Comparison of ENCODE assay signal across 8 mouse cellular contexts in genomic region chr4:129248243-129248767, GRCm38 (mm10). TPM values are rescaled to one million over a fixed set of nuclear protein-coding genes. Genes with fewer than 3 reads are reported as not detected.
DNase-seq lines count a peak whose midpoint lies in the region; ATAC-seq and TF ChIP-seq lines count a peak whose summit lies in the region.

No protein-coding gene starts in this region.

- H3K36me3 ChIP-seq in heart, adult 2 months (ENCODE audit: control insufficient read depth, insufficient read depth, low read length), result no peaks in the 10 kb centered on the region
- no peaks in the 10 kb centered on the region for H3K36me3 ChIP-seq in hindbrain, embryonic 11.5 days (ENCODE audit: control insufficient read depth, insufficient read depth, low read length)
- no peaks in the 10 kb centered on the region for H3K36me3 ChIP-seq in liver, embryonic 14.5 days (replicated peaks; ENCODE audit: control insufficient read depth, insufficient read depth, low read depth)
- H3K36me3 ChIP-seq in testis, adult 2 months (ENCODE audit: control insufficient read depth, insufficient read depth, low read length), result no peaks in the 10 kb centered on the region

- no peaks in the 10 kb centered on the region for H3K27me3 ChIP-seq in heart, adult 2 months (ENCODE audit: control insufficient read depth, insufficient read depth, low read length)
- peaks cover 43% of the 10 kb centered on the region for H3K27me3 ChIP-seq in hindbrain, embryonic 11.5 days (ENCODE audit: control insufficient read depth, insufficient read depth, low read length)
- H3K27me3 ChIP-seq in liver, embryonic 14.5 days (ENCODE audit: control insufficient read depth, insufficient read depth, low read length), result peaks cover 63% of the 10 kb centered on the region
- no peaks in the 10 kb centered on the region for H3K27me3 ChIP-seq in testis, adult 2 months (ENCODE audit: control insufficient read depth, insufficient read depth, low read length)

- no peak for ATAC-seq in hindbrain, embryonic 11.5 days (ENCODE audit: low FRiP score)
- peak; percentile 12; the same call in 1 of the 2 replicates for ATAC-seq in liver, embryonic 14.5 days (ENCODE audit: insufficient read depth)
- no peak for ATAC-seq in megakaryocyte progenitor cell, adult 5-6 weeks (replicated peaks; ENCODE audit: poor library complexity)

- H3K9me3 ChIP-seq in hindbrain, embryonic 11.5 days (ENCODE audit: control insufficient read depth, low read length), result no peaks in the 10 kb centered on the region
- no peaks in the 10 kb centered on the region for H3K9me3 ChIP-seq in liver, embryonic 14.5 days (ENCODE audit: control insufficient read depth, low read length)

- DNase-seq in heart, adult 2 months, result peak in 1 of 2 experiments; percentile 32
- DNase-seq in heart, adult 8-10 months (ENCODE audit: low spot score), result no peak
- DNase-seq in NIH3T3 (ENCODE audit: low read depth), result peak; percentile 59
- no peak for DNase-seq in hindbrain, embryonic 11.5 days (ENCODE audit: low spot score)
- no peak for DNase-seq in liver, embryonic 14.5 days (ENCODE audit: low read depth in 3 of 3, low spot score in 3 of 3)
- DNase-seq in cerebellum, adult 8-10 months, result no peak

- no peak for TF ChIP-seq POLR2A in heart, adult 2 months (IDR thresholded peaks at IDR 0.05; ENCODE audit: insufficient read depth, low read depth, low read length)
- no peak for TF ChIP-seq POLR2A in testis, adult 2 months (IDR thresholded peaks at IDR 0.05; ENCODE audit: control insufficient read depth, low read depth, low read length)

- peak overlapping the region; percentile 92 for H3K4me2 ChIP-seq in hindbrain, embryonic 11.5 days (replicated peaks; ENCODE audit: low read depth, low read length)
- H3K4me2 ChIP-seq in liver, embryonic 14.5 days (ENCODE audit: low read depth), result peak overlapping the region; percentile 87

- H3K27ac ChIP-seq in heart, adult 2 months, result peak overlapping the region; percentile 76
- no peak overlapping the region for H3K27ac ChIP-seq in hindbrain, embryonic 11.5 days (ENCODE audit: low read depth, low read length)
- no peak overlapping the region for H3K27ac ChIP-seq in liver, embryonic 14.5 days
- H3K27ac ChIP-seq in testis, adult 2 months (ENCODE audit: control insufficient read depth, insufficient read depth, low read depth, low read length), result no peak overlapping the region

- H3K4me1 ChIP-seq in heart, adult 2 months (ENCODE audit: control insufficient read depth, insufficient read depth, low read length), result peaks cover 1% of the 10 kb centered on the region; the same call in 1 of the 2 replicates
- peaks cover 13% of the 10 kb centered on the region for H3K4me1 ChIP-seq in hindbrain, embryonic 11.5 days (replicated peaks; ENCODE audit: control insufficient read depth, insufficient read depth, low read length)
- H3K4me1 ChIP-seq in liver, embryonic 14.5 days (replicated peaks; ENCODE audit: control insufficient read depth in 2 of 2, insufficient read depth in 2 of 2, low read length in 1 of 2), result peaks cover 7 to 17% of the 10 kb centered on the region in 2 experiments
- peaks cover 20% of the 10 kb centered on the region for H3K4me1 ChIP-seq in testis, adult 2 months (ENCODE audit: control insufficient read depth, insufficient read depth, low read length)

- no peaks in the 10 kb centered on the region for H3K79me2 ChIP-seq in heart, adult 2 months (replicated peaks; ENCODE audit: control insufficient read depth, insufficient read depth, low read length)

- peak overlapping the region; percentile 60 for H3K4me3 ChIP-seq in heart, adult 2 months
- H3K4me3 ChIP-seq in hindbrain, embryonic 11.5 days (ENCODE audit: low read depth, low read length), result peak overlapping the region; percentile 36
- H3K4me3 ChIP-seq in liver, embryonic 14.5 days (ENCODE audit: insufficient read depth in 1 of 2, low read depth in 2 of 2, low read length in 2 of 2), result peak overlapping the region; percentile 52 to 60
- peak overlapping the region; percentile 81 for H3K4me3 ChIP-seq in testis, adult 2 months (ENCODE audit: control insufficient read depth, low read depth, low read length)

- intact Hi-C loops in heart, adult 2 months (cut with DNase I), result no loop called here

- H3K9ac ChIP-seq in heart, adult 2 months (ENCODE audit: low read depth, low read length), result peak overlapping the region; percentile 90
- H3K9ac ChIP-seq in hindbrain, embryonic 11.5 days (ENCODE audit: low read depth, low read length), result peak overlapping the region; percentile 54
- H3K9ac ChIP-seq in liver, embryonic 14.5 days (replicated peaks), result peak overlapping the region; percentile 25; the same call in 1 of the 2 replicates

- no peak for TF ChIP-seq EP300 in heart, adult 2 months (IDR thresholded peaks at IDR 0.05; ENCODE audit: insufficient read depth, low read depth, low read length)
- no peak for TF ChIP-seq EP300 in liver, embryonic 14.5 days (IDR thresholded peaks at IDR 0.05; ENCODE audit: low read depth)

- 2% methylated on average over 47 of the region's 74 CpGs for WGBS in heart, adult 2 months
- WGBS in hindbrain, embryonic 11.5 days, result 0% methylated on average over 35 of the region's 74 CpGs
- under 1% methylated on average over 58 of the region's 74 CpGs for WGBS in liver, embryonic 14.5 days (ENCODE audit: insufficient replicate concordance)

- TF ChIP-seq CTCF in heart, adult 2 months (IDR thresholded peaks at IDR 0.05), result no peak
- no peak for TF ChIP-seq CTCF in liver, embryonic 14.5 days (IDR thresholded peaks at IDR 0.05; ENCODE audit: low read depth)
- no peak for TF ChIP-seq CTCF in testis, adult 2 months (IDR thresholded peaks at IDR 0.05; ENCODE audit: control insufficient read depth, insufficient read depth, insufficient replicate concordance, low read depth, low read length)

RNA-seq across cellular contexts. Expression of gene C77080, which starts 12.9 kb away (rescaled TPM):
- total RNA-seq in heart, adult 2 months (2021), result 1 to 10 TPM; 3.2 to 3.7 TPM
- polyA plus RNA-seq in heart, adult 2 months (2012; rRNA removed), result 3.8 and 4.4 TPM in 2 replicates
- total RNA-seq in heart, adult 8-10 months (2022), result 1 to 10 TPM; 2.8 to 4.0 (median 3.2) TPM
- polyA plus RNA-seq in hindbrain, embryonic 11.5 days (2014; fragmentation: Nextera tagmentation; extraction: Ambion mirVana), result 3.2 and 3.6 TPM in 2 replicates
- polyA plus RNA-seq in liver, embryonic 14.5 days (2012; rRNA removed), result 1.2 and 1.5 TPM in 2 replicates
- 0.74 and 0.91 TPM in 2 replicates for polyA plus RNA-seq in liver, embryonic 14.5 days (2014; fragmentation: Nextera tagmentation; extraction: Ambion mirVana)
- 1.4 and 2.5 TPM in 2 replicates for polyA plus RNA-seq in testis, adult 2 months (2012; rRNA removed)
- 0.12 and 0.25 TPM in 2 replicates for total RNA-seq in megakaryocyte progenitor cell, adult 5-6 weeks (2015)
- total RNA-seq in megakaryocyte progenitor cell, adult 5-6 weeks (2017), result not detected in 2 replicates

RNA-seq across cellular contexts. Expression of gene Sync, which starts 39.1 kb away (rescaled TPM):
- 10 to 100 TPM; 17.7 to 17.9 TPM for total RNA-seq in heart, adult 2 months (2021)
- polyA plus RNA-seq in heart, adult 2 months (2012; rRNA removed), result 8.7 and 18.8 TPM in 2 replicates
- total RNA-seq in heart, adult 8-10 months (2022), result 10 to 100 TPM; 19.5 to 31.7 (median 25.4) TPM
- 0.56 and 0.99 TPM in 2 replicates for polyA plus RNA-seq in hindbrain, embryonic 11.5 days (2014; fragmentation: Nextera tagmentation; extraction: Ambion mirVana)
- 0.01 and 0.03 TPM in 2 replicates for polyA plus RNA-seq in liver, embryonic 14.5 days (2012; rRNA removed)
- polyA plus RNA-seq in liver, embryonic 14.5 days (2014; fragmentation: Nextera tagmentation; extraction: Ambion mirVana), result 0.08 TPM in 1 of 2 replicates, not detected in the other
- polyA plus RNA-seq in testis, adult 2 months (2012; rRNA removed), result 0.36 and 0.40 TPM in 2 replicates
- total RNA-seq in megakaryocyte progenitor cell, adult 5-6 weeks (2015), result not detected in 2 replicates
- total RNA-seq in megakaryocyte progenitor cell, adult 5-6 weeks (2017), result 0.08 TPM in 1 of 2 replicates, not detected in the other

RNA-seq across cellular contexts. Expression of gene Yars, which starts 58.7 kb away (rescaled TPM):
- 10 to 100 TPM; 26.3 to 29.7 TPM for total RNA-seq in heart, adult 2 months (2021)
- polyA plus RNA-seq in heart, adult 2 months (2012; rRNA removed), result 10.4 and 18.4 TPM in 2 replicates
- 10 to 100 TPM; 24.9 to 35.0 (median 29.2) TPM for total RNA-seq in heart, adult 8-10 months (2022)
- polyA plus RNA-seq in hindbrain, embryonic 11.5 days (2014; fragmentation: Nextera tagmentation; extraction: Ambion mirVana), result 102 and 109 TPM in 2 replicates
- polyA plus RNA-seq in liver, embryonic 14.5 days (2012; rRNA removed), result 17.3 and 28.7 TPM in 2 replicates
- polyA plus RNA-seq in liver, embryonic 14.5 days (2014; fragmentation: Nextera tagmentation; extraction: Ambion mirVana), result 53.2 and 59.8 TPM in 2 replicates
- 9.5 and 11.9 TPM in 2 replicates for polyA plus RNA-seq in testis, adult 2 months (2012; rRNA removed)
- total RNA-seq in megakaryocyte progenitor cell, adult 5-6 weeks (2015), result 25.2 and 28.0 TPM in 2 replicates
- total RNA-seq in megakaryocyte progenitor cell, adult 5-6 weeks (2017), result 55.3 and 60.7 TPM in 2 replicates

RNA-seq across cellular contexts. Expression of gene S100pbp, which starts 58.8 kb away (rescaled TPM):
- 10 to 100 TPM; 10.2 to 14.2 TPM for total RNA-seq in heart, adult 2 months (2021)
- 6.6 and 13.3 TPM in 2 replicates for polyA plus RNA-seq in heart, adult 2 months (2012; rRNA removed)
- total RNA-seq in heart, adult 8-10 months (2022), result 10 to 100 TPM in 3 of 4 experiments, 1 to 10 TPM in 1; 8.2 to 15.2 (median 12.1) TPM
- 19.9 and 20.7 TPM in 2 replicates for polyA plus RNA-seq in hindbrain, embryonic 11.5 days (2014; fragmentation: Nextera tagmentation; extraction: Ambion mirVana)
- 12.2 and 12.5 TPM in 2 replicates for polyA plus RNA-seq in liver, embryonic 14.5 days (2012; rRNA removed)
- 4.5 and 4.8 TPM in 2 replicates for polyA plus RNA-seq in liver, embryonic 14.5 days (2014; fragmentation: Nextera tagmentation; extraction: Ambion mirVana)
- 26.8 and 34.6 TPM in 2 replicates for polyA plus RNA-seq in testis, adult 2 months (2012; rRNA removed)
- total RNA-seq in megakaryocyte progenitor cell, adult 5-6 weeks (2015), result 25.1 and 42.6 TPM in 2 replicates
- 13.2 and 23.5 TPM in 2 replicates for total RNA-seq in megakaryocyte progenitor cell, adult 5-6 weeks (2017)

Comparison
In these comparisons a context has a peak if more than half of its experiments do, and no peak if none do; other contexts are left out.
1. H3K9ac ChIP-seq: peak in every context shown above with its lines; median percentile 90 in heart, adult 2 months; 54 in hindbrain, embryonic 11.5 days; 25 in liver, embryonic 14.5 days.